8 mouse cellular contexts compared by ENCODE assay signal in the genomic region with DNA sequence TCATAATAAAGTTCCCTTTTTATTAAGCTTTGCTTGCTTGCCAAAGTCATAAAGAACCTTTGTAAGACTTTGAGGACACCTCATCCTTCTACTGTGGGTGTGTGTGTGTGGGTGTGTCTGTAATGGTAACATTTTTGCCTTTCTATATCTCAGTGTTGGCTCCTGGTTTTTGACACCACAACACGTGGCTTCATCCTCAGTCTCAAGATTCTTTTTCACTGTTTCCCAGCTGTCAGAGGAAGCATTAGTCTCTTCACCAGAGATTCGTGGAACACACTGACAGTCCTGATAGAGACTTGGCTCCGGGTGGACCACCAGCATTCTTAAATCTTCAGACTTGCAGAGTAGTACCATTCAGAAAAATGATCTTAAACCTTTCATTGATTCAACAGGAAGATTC. TPM values are rescaled to one million over a fixed set of nuclear protein-coding genes. Genes with fewer than 3 reads are reported as not detected.
DNase-seq lines count a peak whose midpoint lies in the region; ATAC-seq and TF ChIP-seq lines count a peak whose summit lies in the region.

No protein-coding gene starts in this region.

- no peak for TF ChIP-seq CTCF in thymus, adult 2 months (IDR thresholded peaks at IDR 0.05; ENCODE audit: borderline replicate concordance, control insufficient read depth, extremely low read depth, insufficient read depth, low read length, poor library complexity)

- peaks cover 5% of the 10 kb centered on the region; the same call in 1 of the 2 replicates for H3K36me3 ChIP-seq in heart, embryonic 11.5 days (ENCODE audit: control insufficient read depth, insufficient read depth, low read length)
- H3K36me3 ChIP-seq in embryonic facial prominence, embryonic 10.5 days (replicated peaks) = peaks cover 7% of the 10 kb centered on the region
- H3K36me3 ChIP-seq in hindbrain, embryonic 15.5 days = peaks cover 7% of the 10 kb centered on the region
- H3K36me3 ChIP-seq in midbrain, embryonic 12.5 days = peaks cover 7% of the 10 kb centered on the region
- H3K36me3 ChIP-seq in thymus, adult 2 months (ENCODE audit: control insufficient read depth, insufficient read depth, low read length) = peaks cover 5% of the 10 kb centered on the region; the same call in 1 of the 2 replicates

- H3K9ac ChIP-seq in heart, embryonic 11.5 days (ENCODE audit: low read depth, low read length) = no peak overlapping the region
- no peak overlapping the region for H3K9ac ChIP-seq in hindbrain, embryonic 15.5 days
- H3K9ac ChIP-seq in midbrain, embryonic 12.5 days (replicated peaks) = no peak overlapping the region

- no peak for TF ChIP-seq POLR2A in thymus, adult 2 months (IDR thresholded peaks at IDR 0.05; ENCODE audit: control insufficient read depth, extremely low read depth, insufficient read depth, low read length, poor library complexity)

- H3K9me3 ChIP-seq in heart, embryonic 11.5 days (replicated peaks; ENCODE audit: control insufficient read depth, low read length) = no peaks in the 10 kb centered on the region
- no peaks in the 10 kb centered on the region for H3K9me3 ChIP-seq in embryonic facial prominence, embryonic 10.5 days
- no peaks in the 10 kb centered on the region for H3K9me3 ChIP-seq in hindbrain, embryonic 15.5 days
- no peaks in the 10 kb centered on the region for H3K9me3 ChIP-seq in midbrain, embryonic 12.5 days

- no peak for ATAC-seq in heart, embryonic 11.5 days (replicated peaks; ENCODE audit: insufficient number of reproducible peaks, low FRiP score, low TSS enrichment)
- peak; percentile 36; the same call in 1 of the 2 replicates for ATAC-seq in hindbrain, embryonic 15.5 days (ENCODE audit: low FRiP score, low read depth)
- ATAC-seq in midbrain, embryonic 12.5 days (ENCODE audit: low FRiP score, low read depth) = peak; percentile 41; the same call in 1 of the 2 replicates

- H3K4me3 ChIP-seq in heart, embryonic 11.5 days (ENCODE audit: low read depth, low read length) = peak overlapping the region; percentile 79
- H3K4me3 ChIP-seq in embryonic facial prominence, embryonic 10.5 days = peak overlapping the region; percentile 77
- peak overlapping the region; percentile 68 for H3K4me3 ChIP-seq in hindbrain, embryonic 15.5 days
- H3K4me3 ChIP-seq in midbrain, embryonic 12.5 days = peak overlapping the region; percentile 82
- H3K4me3 ChIP-seq in thymus, adult 2 months (ENCODE audit: control insufficient read depth, insufficient read depth, low read length) = no peak overlapping the region

- peaks cover 12% of the 10 kb centered on the region for H3K4me1 ChIP-seq in heart, embryonic 11.5 days (ENCODE audit: control insufficient read depth, insufficient read depth, low read length)
- H3K4me1 ChIP-seq in embryonic facial prominence, embryonic 10.5 days = peaks cover 15% of the 10 kb centered on the region
- peaks cover 26% of the 10 kb centered on the region for H3K4me1 ChIP-seq in hindbrain, embryonic 15.5 days (replicated peaks)
- H3K4me1 ChIP-seq in midbrain, embryonic 12.5 days = peaks cover 15% of the 10 kb centered on the region
- H3K4me1 ChIP-seq in thymus, adult 2 months (replicated peaks; ENCODE audit: control insufficient read depth, insufficient read depth, low read length) = no peaks in the 10 kb centered on the region

- H3K27ac ChIP-seq in heart, embryonic 11.5 days (ENCODE audit: low read depth, low read length) = no peak overlapping the region
- peak overlapping the region; percentile 83; the same call in 1 of the 2 replicates for H3K27ac ChIP-seq in embryonic facial prominence, embryonic 10.5 days (replicated peaks)
- no peak overlapping the region for H3K27ac ChIP-seq in hindbrain, embryonic 15.5 days (replicated peaks)
- H3K27ac ChIP-seq in midbrain, embryonic 12.5 days (replicated peaks) = no peak overlapping the region
- no peak overlapping the region for H3K27ac ChIP-seq in thymus, adult 2 months (ENCODE audit: control insufficient read depth, insufficient read depth, low read length)

- H3K27me3 ChIP-seq in heart, embryonic 11.5 days (ENCODE audit: control insufficient read depth, insufficient read depth, low read length) = no peaks in the 10 kb centered on the region
- no peaks in the 10 kb centered on the region for H3K27me3 ChIP-seq in embryonic facial prominence, embryonic 10.5 days (replicated peaks; ENCODE audit: low read depth, poor library complexity, severe bottlenecking)
- no peaks in the 10 kb centered on the region for H3K27me3 ChIP-seq in hindbrain, embryonic 15.5 days
- H3K27me3 ChIP-seq in midbrain, embryonic 12.5 days = no peaks in the 10 kb centered on the region
- no peaks in the 10 kb centered on the region for H3K27me3 ChIP-seq in thymus, adult 2 months (ENCODE audit: control insufficient read depth, insufficient read depth, low read length)

- 29% methylated on average over 3 of the region's 3 CpGs for WGBS in heart, embryonic 11.5 days (ENCODE audit: insufficient replicate concordance)
- 29% methylated on average over 3 of the region's 3 CpGs for WGBS in embryonic facial prominence, embryonic 10.5 days
- 30% methylated on average over 3 of the region's 3 CpGs for WGBS in hindbrain, embryonic 15.5 days
- WGBS in midbrain, embryonic 12.5 days = 31% methylated on average over 3 of the region's 3 CpGs
- 18% methylated on average over 3 of the region's 3 CpGs for WGBS in thymus, adult 2 months

- peak overlapping the region; percentile 57 for H3K4me2 ChIP-seq in heart, embryonic 11.5 days
- peak overlapping the region; percentile 86 for H3K4me2 ChIP-seq in hindbrain, embryonic 15.5 days
- peak overlapping the region; percentile 89 for H3K4me2 ChIP-seq in midbrain, embryonic 12.5 days (replicated peaks)

- DNase-seq in heart, postnatal 4 days = no peak
- no peak for DNase-seq in embryonic facial prominence, embryonic 10.5 days (ENCODE audit: low spot score)
- no peak for DNase-seq in thymus, postnatal 14 days
- no peak for DNase-seq in gastrocnemius, adult 8-10 months (ENCODE audit: low spot score in 2 of 2)
- DNase-seq in thymus, adult 2 months = no peak

RNA-seq across cellular contexts. Expression of gene Ints4, which starts 0.5 kb away (rescaled TPM):
- polyA plus RNA-seq in heart, embryonic 11.5 days (2014; fragmentation: Nextera tagmentation; extraction: Ambion mirVana) = 37.8 and 40.1 TPM in 2 replicates
- total RNA-seq in heart, postnatal 4 days (2021) = 10 to 100 TPM; 46.4 to 48.9 TPM
- polyA plus RNA-seq in embryonic facial prominence, embryonic 10.5 days (2016; fragmentation: Nextera tagmentation; extraction: Ambion mirVana) = 67.9 and 68.3 TPM in 2 replicates
- polyA plus RNA-seq in hindbrain, embryonic 15.5 days (2015; fragmentation: Nextera tagmentation; extraction: Ambion mirVana) = 41.4 and 42.5 TPM in 2 replicates
- polyA plus RNA-seq in midbrain, embryonic 12.5 days (2016; fragmentation: Nextera tagmentation; extraction: Ambion mirVana) = 50.1 and 53.3 TPM in 2 replicates
- total RNA-seq in gastrocnemius, adult 8-10 months (2022) = 10 to 100 TPM; 24.8 to 29.8 (median 25.7) TPM
- 68.4 and 77.5 TPM in 2 replicates for polyA plus RNA-seq in thymus, adult 2 months (2012; rRNA removed)

RNA-seq across cellular contexts. Expression of gene Kctd14, which starts 29.2 kb away (rescaled TPM):
- 0.66 and 0.67 TPM in 2 replicates for polyA plus RNA-seq in heart, embryonic 11.5 days (2014; fragmentation: Nextera tagmentation; extraction: Ambion mirVana)
- under 1 TPM; 0.36 to 0.50 TPM for total RNA-seq in heart, postnatal 4 days (2021)
- polyA plus RNA-seq in embryonic facial prominence, embryonic 10.5 days (2016; fragmentation: Nextera tagmentation; extraction: Ambion mirVana) = 0.45 and 0.95 TPM in 2 replicates
- 1.2 and 1.5 TPM in 2 replicates for polyA plus RNA-seq in hindbrain, embryonic 15.5 days (2015; fragmentation: Nextera tagmentation; extraction: Ambion mirVana)
- 0.96 and 1.4 TPM in 2 replicates for polyA plus RNA-seq in midbrain, embryonic 12.5 days (2016; fragmentation: Nextera tagmentation; extraction: Ambion mirVana)
- total RNA-seq in gastrocnemius, adult 8-10 months (2022) = under 1 TPM in 1 of 4 experiments, not detected in 3; 0.17 TPM
- 2.7 and 4.9 TPM in 2 replicates for polyA plus RNA-seq in thymus, adult 2 months (2012; rRNA removed)
